Mouse (Mus musculus): ENCODE results near the gene Rras. TPM values are rescaled to one million over a fixed set of nuclear protein-coding genes. Genes with fewer than 3 reads are reported as not detected.

Rras gene
- total RNA-seq (2015) = 77.1 and 78.6 TPM in 2 replicates
- 12.7 and 14.1 TPM in 2 replicates for total RNA-seq (2017)

- ATAC-seq (ENCODE audit: poor library complexity, severe bottlenecking) = peak; percentile 74
Measured at GRCm38 (mm10) chr7:45017242-45018061, at the start of gene Rras. Rras (plus strand) TSS chr7:45017961.

GRCm38 (mm10) chr7:44970231-44970691 lies 47.5 kb upstream of the Rras start:
- ATAC-seq (ENCODE audit: poor library complexity, severe bottlenecking) = peak; percentile 83

GRCm38 (mm10) chr7:44971142-44971541 lies 46.6 kb upstream of the Rras start:
- no peak for ATAC-seq (ENCODE audit: poor library complexity, severe bottlenecking)

- no peak for ATAC-seq (ENCODE audit: poor library complexity, severe bottlenecking)
Measured at GRCm38 (mm10) chr7:44973415-44974130, 44.2 kb upstream of the Rras start.

- ATAC-seq (ENCODE audit: poor library complexity, severe bottlenecking) = 0 out of 2 replicates have a peak, but pooled peaks have one; percentile 30
Measured at GRCm38 (mm10) chr7:44974383-44975116, 43.2 kb upstream of the Rras start, which contains the start of gene Cpt1c. Cpt1c (minus strand) TSS chr7:44974851.

- ATAC-seq (ENCODE audit: poor library complexity, severe bottlenecking) = no peak
Measured at GRCm38 (mm10) chr7:44975117-44975419, 42.7 kb upstream of the Rras start.

GRCm38 (mm10) chr7:44978300-44978699 lies 39.5 kb upstream of the Rras start:
- no peak for ATAC-seq (ENCODE audit: poor library complexity, severe bottlenecking)

GRCm38 (mm10) chr7:44981539-44981938 lies 36.2 kb upstream of the Rras start:
- no peak for ATAC-seq (ENCODE audit: poor library complexity, severe bottlenecking)

GRCm38 (mm10) chr7:44983085-44983484 lies 34.7 kb upstream of the Rras start:
- peak; percentile 39 for ATAC-seq (ENCODE audit: poor library complexity, severe bottlenecking)

GRCm38 (mm10) chr7:44983944-44984832 lies 33.6 kb upstream of the Rras start:
- ATAC-seq (ENCODE audit: poor library complexity, severe bottlenecking) = no peak

- ATAC-seq (ENCODE audit: poor library complexity, severe bottlenecking) = no peak
Measured at GRCm38 (mm10) chr7:44984833-44985164, 33.0 kb upstream of the Rras start.

GRCm38 (mm10) chr7:44985595-44986191 lies 32.1 kb upstream of the Rras start:
- ATAC-seq (ENCODE audit: poor library complexity, severe bottlenecking) = no peak

- ATAC-seq (ENCODE audit: poor library complexity, severe bottlenecking) = peak; percentile 87
Measured at GRCm38 (mm10) chr7:44986192-44986878, 31.4 kb upstream of the Rras start, which contains the start of gene Prmt1. Prmt1 (minus strand) TSS chr7:44986568.

- peak; percentile 10 for ATAC-seq (ENCODE audit: poor library complexity, severe bottlenecking)
Measured at GRCm38 (mm10) chr7:44986879-44987718, 30.7 kb upstream of the Rras start.

- ATAC-seq (ENCODE audit: poor library complexity, severe bottlenecking) = no peak
Measured at GRCm38 (mm10) chr7:44996672-44997071, 21.1 kb upstream of the Rras start.

GRCm38 (mm10) chr7:44997231-44997939 lies 20.4 kb upstream of the Rras start, which contains the start of gene Irf3:
Irf3 (plus strand) TSS chr7:44997648.
- peak; percentile 91 for ATAC-seq (ENCODE audit: poor library complexity, severe bottlenecking)

- no peak for ATAC-seq (ENCODE audit: poor library complexity, severe bottlenecking)
Measured at GRCm38 (mm10) chr7:44997940-44998428, 19.8 kb upstream of the Rras start.
